Mouse (Mus musculus): Measurements from ENCODE around the gene Apeh. TPM values are rescaled to one million over a fixed set of nuclear protein-coding genes. Genes with fewer than 3 reads are reported as not detected.

Apeh gene
- polyA plus RNA-seq, 2 experiments, result 150 to 153 TPM

DNA sequence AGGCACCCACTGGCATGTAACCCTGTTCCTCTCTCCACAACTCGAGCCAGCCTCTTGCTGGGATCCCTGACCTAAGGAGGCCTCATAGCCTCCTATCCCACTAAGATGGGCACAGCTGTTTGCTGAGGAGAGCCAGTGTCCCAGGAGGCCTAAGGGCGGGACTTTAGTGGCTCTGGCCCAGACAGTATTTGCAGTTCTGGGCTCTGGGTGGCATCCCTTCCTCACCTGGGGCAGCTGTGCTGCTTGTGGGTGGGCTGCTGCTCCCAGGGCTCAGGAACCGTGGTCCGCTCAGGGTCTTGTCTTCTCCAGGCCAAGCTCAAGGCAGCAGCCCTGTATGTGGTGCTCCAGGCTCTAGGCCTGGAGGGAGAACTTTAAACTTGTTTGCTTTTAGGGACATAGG lies 47.8 kb downstream of the Apeh start:
- H3K4me2 ChIP-seq (ENCODE audit: low read depth), result no peak overlapping the region
- no peak overlapping the region for H3K9ac ChIP-seq (replicated peaks)
- DNase-seq (ENCODE audit: low read depth in 3 of 3, low spot score in 3 of 3) (no peak), ATAC-seq (ENCODE audit: insufficient read depth) (no peak)
- peaks cover 22 to 30% of the 10 kb centered on the region in 2 experiments for H3K4me1 ChIP-seq (replicated peaks; ENCODE audit: control insufficient read depth in 2 of 2, insufficient read depth in 2 of 2, low read length in 1 of 2)
- H3K27ac ChIP-seq, result no peak overlapping the region
- H3K36me3 ChIP-seq (replicated peaks; ENCODE audit: control insufficient read depth, insufficient read depth, low read depth), result peaks cover 61% of the 10 kb centered on the region
- WGBS (ENCODE audit: insufficient replicate concordance), result 81% methylated on average over 4 of the region's 4 CpGs
- no peak overlapping the region for H3K4me3 ChIP-seq (ENCODE audit: insufficient read depth in 1 of 2, low read depth in 2 of 2, low read length in 2 of 2)
- TF ChIP-seq CTCF (IDR thresholded peaks at IDR 0.05; ENCODE audit: low read depth) (no peak), EP300 (IDR thresholded peaks at IDR 0.05; ENCODE audit: low read depth) (no peak)
- H3K27me3 ChIP-seq (ENCODE audit: control insufficient read depth, insufficient read depth, low read length), result no peaks in the 10 kb centered on the region
- no peaks in the 10 kb centered on the region for H3K9me3 ChIP-seq (ENCODE audit: control insufficient read depth, low read length)

DNA sequence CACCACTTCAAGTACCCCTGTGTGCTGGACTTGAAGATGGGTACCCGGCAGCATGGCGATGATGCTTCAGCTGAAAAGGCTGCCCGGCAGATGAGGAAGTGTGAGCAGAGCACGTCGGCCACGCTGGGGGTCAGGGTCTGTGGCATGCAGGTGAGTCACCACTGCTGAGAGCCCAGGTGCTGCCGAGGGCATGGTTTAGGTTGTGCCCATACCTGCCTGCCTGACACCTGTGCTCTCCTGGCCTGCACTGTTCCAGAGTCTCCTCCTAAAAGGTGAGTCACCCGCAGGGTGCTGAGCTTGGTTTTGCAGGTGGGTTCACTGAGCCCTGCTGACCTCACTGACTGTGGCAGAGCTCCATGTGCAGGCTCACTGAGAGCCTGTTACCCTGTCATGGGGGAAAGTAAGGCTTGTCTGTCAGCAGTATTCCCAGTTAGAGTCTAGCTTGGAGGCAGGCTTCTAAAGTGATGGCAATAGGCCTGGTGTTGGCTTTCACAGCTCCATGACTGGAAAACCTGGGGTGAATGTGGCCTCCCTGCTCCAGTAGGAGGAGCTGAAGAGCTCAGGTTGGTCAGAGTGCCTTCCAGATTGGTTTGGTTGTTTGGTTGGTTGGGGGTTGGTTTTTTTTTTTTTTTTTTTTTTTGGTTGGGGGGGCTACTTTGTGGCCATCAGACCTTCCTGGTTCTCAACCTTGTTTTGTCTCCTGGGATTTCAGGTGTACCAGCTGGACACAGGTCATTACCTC lies 49.5 kb downstream of the Apeh start:
- peaks cover 18 to 25% of the 10 kb centered on the region in 2 experiments for H3K4me1 ChIP-seq (replicated peaks; ENCODE audit: control insufficient read depth in 2 of 2, insufficient read depth in 2 of 2, low read length in 1 of 2)
- H3K27ac ChIP-seq, result no peak overlapping the region
- 94% methylated on average over 8 of the region's 8 CpGs for WGBS (ENCODE audit: insufficient replicate concordance)
- ATAC-seq (ENCODE audit: insufficient read depth), result no peak
- peaks cover 59% of the 10 kb centered on the region for H3K36me3 ChIP-seq (replicated peaks; ENCODE audit: control insufficient read depth, insufficient read depth, low read depth)
- H3K9me3 ChIP-seq (ENCODE audit: control insufficient read depth, low read length), result no peaks in the 10 kb centered on the region
- H3K4me3 ChIP-seq (ENCODE audit: insufficient read depth in 1 of 2, low read depth in 2 of 2, low read length in 2 of 2), result no peak overlapping the region
- no peaks in the 10 kb centered on the region for H3K27me3 ChIP-seq (ENCODE audit: control insufficient read depth, insufficient read depth, low read length)
- no peak overlapping the region for H3K4me2 ChIP-seq (ENCODE audit: low read depth)
- no peak overlapping the region for H3K9ac ChIP-seq (replicated peaks)
- DNase-seq (ENCODE audit: low read depth in 3 of 3, low spot score in 3 of 3), result no peak
- TF ChIP-seq EP300 (IDR thresholded peaks at IDR 0.05; ENCODE audit: low read depth), result no peak
- TF ChIP-seq CTCF (IDR thresholded peaks at IDR 0.05; ENCODE audit: low read depth), result peak; percentile 54

Small RNAs within 50 kb of the gene (microRNA-seq; reads per million reads assigned to microRNA genes)
- not detected for gene Gm47303
- 1.3 reads per million for gene Mir7088

Other genes starting within 250 kb of the Apeh start
- 14.2 and 18.9 TPM in 2 replicates for gene Rbm6, start 221.4 kb downstream of the Apeh start, polyA plus RNA-seq (2012; rRNA removed)
- gene Rbm6, start 221.4 kb downstream of the Apeh start, polyA plus RNA-seq (2014; fragmentation: Nextera tagmentation; extraction: Ambion mirVana), result 19.4 and 20.9 TPM in 2 replicates
- 4.0 and 4.5 TPM in 2 replicates for gene Mon1a, start 206.5 kb downstream of the Apeh start, polyA plus RNA-seq (2012; rRNA removed)
- gene Mon1a, start 206.5 kb downstream of the Apeh start, polyA plus RNA-seq (2014; fragmentation: Nextera tagmentation; extraction: Ambion mirVana), result 3.8 and 4.5 TPM in 2 replicates
- 1.2 and 1.7 TPM in 2 replicates for gene Mst1r, start 187.7 kb downstream of the Apeh start, polyA plus RNA-seq (2012; rRNA removed)
- 0.37 TPM in 2 replicates for gene Mst1r, start 187.7 kb downstream of the Apeh start, polyA plus RNA-seq (2014; fragmentation: Nextera tagmentation; extraction: Ambion mirVana)
- gene Actl11, start 166.1 kb downstream of the Apeh start, polyA plus RNA-seq (2012; rRNA removed), result not detected in 2 replicates
- gene Actl11, start 166.1 kb downstream of the Apeh start, polyA plus RNA-seq (2014; fragmentation: Nextera tagmentation; extraction: Ambion mirVana), result not detected in 2 replicates
- gene Camkv, start 158.9 kb downstream of the Apeh start, polyA plus RNA-seq (2012; rRNA removed), result 0.10 and 0.18 TPM in 2 replicates
- gene Camkv, start 158.9 kb downstream of the Apeh start, polyA plus RNA-seq (2014; fragmentation: Nextera tagmentation; extraction: Ambion mirVana), result not detected in 2 replicates
- gene Traip, start 144.5 kb downstream of the Apeh start, polyA plus RNA-seq (2012; rRNA removed), result 5.3 and 7.4 TPM in 2 replicates
- 13.3 and 18.1 TPM in 2 replicates for gene Traip, start 144.5 kb downstream of the Apeh start, polyA plus RNA-seq (2014; fragmentation: Nextera tagmentation; extraction: Ambion mirVana)
- 69.4 and 83.3 TPM in 2 replicates for gene Uba7, start 119.1 kb downstream of the Apeh start, polyA plus RNA-seq (2012; rRNA removed)
- gene Uba7, start 119.1 kb downstream of the Apeh start, polyA plus RNA-seq (2014; fragmentation: Nextera tagmentation; extraction: Ambion mirVana), result 49.1 and 54.2 TPM in 2 replicates
- 0.53 and 0.64 TPM in 2 replicates for gene Gm20661, start 111.5 kb downstream of the Apeh start, polyA plus RNA-seq (2012; rRNA removed)
- 0.06 and 0.34 TPM in 2 replicates for gene Gm20661, start 111.5 kb downstream of the Apeh start, polyA plus RNA-seq (2014; fragmentation: Nextera tagmentation; extraction: Ambion mirVana)
- gene Inka1, start 108.7 kb downstream of the Apeh start, polyA plus RNA-seq (2012; rRNA removed), result 23.8 and 33.0 TPM in 2 replicates
- 51.6 and 57.3 TPM in 2 replicates for gene Inka1, start 108.7 kb downstream of the Apeh start, polyA plus RNA-seq (2014; fragmentation: Nextera tagmentation; extraction: Ambion mirVana)
- gene Cdhr4, start 102.1 kb downstream of the Apeh start, polyA plus RNA-seq (2012; rRNA removed), result 2.7 and 3.5 TPM in 2 replicates
- gene Cdhr4, start 102.1 kb downstream of the Apeh start, polyA plus RNA-seq (2014; fragmentation: Nextera tagmentation; extraction: Ambion mirVana), result 0.38 and 1.1 TPM in 2 replicates
- 0.47 and 0.95 TPM in 2 replicates for gene Gm20662, start 98.3 kb downstream of the Apeh start, polyA plus RNA-seq (2012; rRNA removed)
- gene Gm20662, start 98.3 kb downstream of the Apeh start, polyA plus RNA-seq (2014; fragmentation: Nextera tagmentation; extraction: Ambion mirVana), result not detected in 2 replicates
- gene Ip6k1, start 92.1 kb downstream of the Apeh start, polyA plus RNA-seq (2012; rRNA removed), result 24.9 and 30.9 TPM in 2 replicates
- 13.3 and 14.7 TPM in 2 replicates for gene Ip6k1, start 92.1 kb downstream of the Apeh start, polyA plus RNA-seq (2014; fragmentation: Nextera tagmentation; extraction: Ambion mirVana)
- gene Gmppb, start 45.4 kb downstream of the Apeh start, polyA plus RNA-seq (2012; rRNA removed), result 6.7 and 12.9 TPM in 2 replicates
- gene Gmppb, start 45.4 kb downstream of the Apeh start, polyA plus RNA-seq (2014; fragmentation: Nextera tagmentation; extraction: Ambion mirVana), result 14.3 and 15.5 TPM in 2 replicates
- gene Amigo3, start 41.4 kb downstream of the Apeh start, polyA plus RNA-seq (2012; rRNA removed), result 0.51 and 0.75 TPM in 2 replicates
- gene Amigo3, start 41.4 kb downstream of the Apeh start, polyA plus RNA-seq (2014; fragmentation: Nextera tagmentation; extraction: Ambion mirVana), result 0.89 and 1.4 TPM in 2 replicates
- 21.0 and 21.3 TPM in 2 replicates for gene Mst1, start 14.2 kb downstream of the Apeh start, polyA plus RNA-seq (2012; rRNA removed)
- gene Mst1, start 14.2 kb downstream of the Apeh start, polyA plus RNA-seq (2014; fragmentation: Nextera tagmentation; extraction: Ambion mirVana), result 24.1 and 29.7 TPM in 2 replicates
- 139 and 146 TPM in 2 replicates for gene Rnf123, start 11.3 kb downstream of the Apeh start, polyA plus RNA-seq (2012; rRNA removed)
- gene Rnf123, start 11.3 kb downstream of the Apeh start, polyA plus RNA-seq (2014; fragmentation: Nextera tagmentation; extraction: Ambion mirVana), result 88.2 and 102 TPM in 2 replicates
- gene Bsn, start 95.8 kb upstream of the Apeh start, polyA plus RNA-seq (2012; rRNA removed), result 0.86 and 1.1 TPM in 2 replicates
- gene Bsn, start 95.8 kb upstream of the Apeh start, polyA plus RNA-seq (2014; fragmentation: Nextera tagmentation; extraction: Ambion mirVana), result 1.1 and 1.4 TPM in 2 replicates
- gene Dag1, start 169.4 kb upstream of the Apeh start, polyA plus RNA-seq (2012; rRNA removed), result 4.8 and 5.3 TPM in 2 replicates
- gene Dag1, start 169.4 kb upstream of the Apeh start, polyA plus RNA-seq (2014; fragmentation: Nextera tagmentation; extraction: Ambion mirVana), result 12.0 and 13.0 TPM in 2 replicates
- gene Nicn1, start 195.8 kb upstream of the Apeh start, polyA plus RNA-seq (2012; rRNA removed), result 2.8 and 2.9 TPM in 2 replicates
- gene Nicn1, start 195.8 kb upstream of the Apeh start, polyA plus RNA-seq (2014; fragmentation: Nextera tagmentation; extraction: Ambion mirVana), result 4.3 and 6.2 TPM in 2 replicates
- gene Amt, start 202.2 kb upstream of the Apeh start, polyA plus RNA-seq (2012; rRNA removed), result 6.1 and 7.5 TPM in 2 replicates
- gene Amt, start 202.2 kb upstream of the Apeh start, polyA plus RNA-seq (2014; fragmentation: Nextera tagmentation; extraction: Ambion mirVana), result 7.2 and 7.7 TPM in 2 replicates
- 62.5 and 76.4 TPM in 2 replicates for gene Rhoa, start 211.5 kb upstream of the Apeh start, polyA plus RNA-seq (2012; rRNA removed)
- 130 and 133 TPM in 2 replicates for gene Rhoa, start 211.5 kb upstream of the Apeh start, polyA plus RNA-seq (2014; fragmentation: Nextera tagmentation; extraction: Ambion mirVana)
- 10.4 and 10.6 TPM in 2 replicates for gene Tcta, start 211.6 kb upstream of the Apeh start, polyA plus RNA-seq (2012; rRNA removed)
- gene Tcta, start 211.6 kb upstream of the Apeh start, polyA plus RNA-seq (2014; fragmentation: Nextera tagmentation; extraction: Ambion mirVana), result 10.9 and 13.2 TPM in 2 replicates
- 3,084 and 3,741 TPM in 2 replicates for gene Gpx1, start 244.3 kb upstream of the Apeh start, polyA plus RNA-seq (2012; rRNA removed)
- gene Gpx1, start 244.3 kb upstream of the Apeh start, polyA plus RNA-seq (2014; fragmentation: Nextera tagmentation; extraction: Ambion mirVana), result 6,910 and 6,914 TPM in 2 replicates

All from liver, embryonic 14.5 days (tissue).